Mouse (Mus musculus): ENCODE measurements around the gene Nxpe5. TPM values are rescaled to one million over a fixed set of nuclear protein-coding genes. Genes with fewer than 3 reads are reported as not detected.

Nxpe5 gene
- total RNA-seq, 2 experiments from 2014 or later: 0.26 to 0.28 TPM

DNA sequence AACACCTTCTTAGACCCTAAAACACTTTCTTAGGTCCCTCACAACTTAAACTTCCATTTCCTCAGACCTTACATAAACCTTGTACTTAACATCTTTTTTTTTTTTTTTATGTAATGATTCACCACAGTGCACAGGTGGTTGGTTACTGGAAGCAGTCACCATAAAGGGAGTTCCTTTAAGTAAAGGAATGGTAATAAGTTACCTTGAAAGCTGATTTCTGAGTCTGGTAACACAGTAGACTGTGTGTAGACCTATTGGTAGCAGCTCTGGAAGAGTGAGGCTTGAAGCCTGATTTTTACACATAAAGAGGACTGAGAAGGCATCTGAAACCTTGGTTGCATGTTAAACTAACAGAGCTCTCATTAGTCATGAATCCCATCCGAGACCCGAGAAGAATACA is 5.8 kb upstream of the Nxpe5 start:
- TF ChIP-seq CTCF (IDR thresholded peaks at IDR 0.05): no peak
- intact Hi-C loops (cut with DNase I): no loop called here
- no peak overlapping the region for H3K27ac ChIP-seq
- no peak for DNase-seq
- H3K4me3 ChIP-seq: no peak overlapping the region

- Histone ChIP-seq H3K27ac (no peak overlapping the region), H3K4me3 (no peak overlapping the region)
- intact Hi-C loops (cut with DNase I): no loop called here
- peak; percentile 83 for DNase-seq
- TF ChIP-seq CTCF (IDR thresholded peaks at IDR 0.05): peak; percentile 97
Measured at GRCm38 (mm10) chr5:138222111-138222510, 3.6 kb upstream of the Nxpe5 start.

DNA sequence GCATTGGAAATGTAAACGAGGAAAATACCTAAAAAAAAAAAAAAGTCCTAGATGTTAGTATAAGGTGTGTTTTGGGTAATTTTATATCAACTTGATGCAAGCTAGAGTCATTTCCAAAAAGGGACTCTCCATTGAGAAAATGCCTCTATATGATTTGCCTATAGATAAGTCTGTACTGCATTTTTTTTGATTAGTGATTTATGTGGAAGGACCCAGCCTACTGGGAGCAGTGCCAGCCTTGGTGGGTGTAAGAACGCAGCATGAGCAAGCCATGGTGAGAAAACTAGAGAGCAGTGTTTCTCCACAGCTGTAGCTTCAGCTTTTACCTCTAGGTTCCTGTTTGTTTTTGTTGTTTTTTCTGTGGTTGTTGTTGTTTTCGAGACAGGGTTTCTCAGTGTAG is 2.4 kb upstream of the Nxpe5 start:
- H3K27ac ChIP-seq: no peak overlapping the region
- TF ChIP-seq CTCF (IDR thresholded peaks at IDR 0.05): no peak
- no peak overlapping the region for H3K4me3 ChIP-seq
- intact Hi-C loops (cut with DNase I): no loop called here
- no peak for DNase-seq

GRCm38 (mm10) chr5:138226491-138226890 is 793 bp downstream of the Nxpe5 start:
- TF ChIP-seq CTCF (IDR thresholded peaks at IDR 0.05): no peak
- intact Hi-C loops (cut with DNase I): no loop called here
- no peak overlapping the region for H3K4me3 ChIP-seq
- H3K27ac ChIP-seq: no peak overlapping the region
- DNase-seq: no peak

DNA sequence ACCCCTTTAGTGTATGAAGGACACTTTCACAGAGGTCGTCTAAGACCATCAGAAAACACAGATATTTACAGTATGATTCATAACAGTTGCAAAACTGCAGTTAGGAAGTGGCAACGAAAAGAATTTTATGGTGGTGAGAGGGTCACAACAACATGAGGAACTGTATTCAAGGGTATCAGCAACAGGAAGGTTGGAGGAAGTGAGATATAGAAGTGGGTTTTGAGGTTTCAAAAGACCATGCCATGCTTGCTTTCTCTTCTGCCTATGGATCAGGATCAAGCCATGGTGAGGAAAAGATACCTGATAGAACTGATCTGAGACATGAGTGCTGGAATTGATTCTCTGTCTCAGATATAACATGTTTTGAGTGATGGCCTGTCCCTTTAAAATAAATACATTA is 1.7 kb downstream of the Nxpe5 start:
- H3K27ac ChIP-seq: no peak overlapping the region
- TF ChIP-seq CTCF (IDR thresholded peaks at IDR 0.05): no peak

DNA sequence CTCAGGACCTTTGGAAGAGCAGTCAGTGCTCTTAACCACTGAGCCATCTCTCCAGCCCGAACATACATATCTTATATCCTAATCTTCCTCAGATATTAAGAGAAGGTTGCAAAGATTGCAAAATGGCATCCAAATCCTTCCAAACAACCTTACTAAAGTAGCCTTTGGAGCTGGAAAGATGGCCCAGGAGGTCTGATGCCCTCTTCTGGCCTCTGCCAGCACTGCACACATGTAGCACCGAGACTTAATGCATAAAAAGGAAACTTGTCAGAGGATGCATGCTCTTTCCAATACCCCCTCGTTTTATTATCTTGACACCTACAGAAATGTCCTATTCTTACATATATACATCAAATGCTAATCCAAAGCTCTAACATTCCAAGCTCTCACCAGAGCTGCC is 2.3 kb downstream of the Nxpe5 start:
- DNase-seq: peak; percentile 33
- Histone ChIP-seq H3K27ac (no peak overlapping the region), H3K4me3 (no peak overlapping the region)
- TF ChIP-seq CTCF (IDR thresholded peaks at IDR 0.05): peak; percentile 52
- intact Hi-C loops (cut with DNase I): no loop called here

More for the DNA sequence above, 1.7 kb downstream of the Nxpe5 start:
- DNase-seq: no peak
- intact Hi-C loops (cut with DNase I): no loop called here
- no peak overlapping the region for H3K4me3 ChIP-seq

DNA sequence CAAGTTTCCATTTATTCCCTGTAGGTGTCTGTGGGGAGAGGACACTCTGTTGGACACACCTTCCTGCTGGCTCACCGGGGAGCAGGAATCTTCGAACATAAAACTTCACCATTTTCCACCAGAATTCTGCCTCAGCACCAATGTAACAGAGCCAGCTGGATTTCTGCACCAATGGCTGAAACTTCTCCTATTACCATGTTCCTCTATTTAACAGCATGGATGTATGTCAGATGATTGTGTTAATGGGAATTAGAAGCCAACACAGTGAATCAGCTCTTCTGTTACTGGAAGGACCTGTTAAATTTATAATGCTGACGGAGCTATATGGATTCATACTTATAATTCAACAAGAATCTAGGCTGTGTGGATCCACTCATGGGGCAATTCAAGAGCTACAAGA is 3.8 kb downstream of the Nxpe5 start:
- no peak overlapping the region for H3K4me3 ChIP-seq
- no peak for TF ChIP-seq CTCF (IDR thresholded peaks at IDR 0.05)
- no peak for DNase-seq
- intact Hi-C loops (cut with DNase I): no loop called here
- no peak overlapping the region for H3K27ac ChIP-seq

- intact Hi-C loops (cut with DNase I): loop anchor here (2.0 kb wide), 1 partner anchor 27 kb away; no protein-coding TSS in a partner anchor
- no peak for TF ChIP-seq CTCF (IDR thresholded peaks at IDR 0.05)
- no peak for DNase-seq
- Histone ChIP-seq H3K27ac (no peak overlapping the region), H3K4me3 (no peak overlapping the region)
Measured at GRCm38 (mm10) chr5:138233778-138234177, 8.1 kb downstream of the Nxpe5 start.

DNA sequence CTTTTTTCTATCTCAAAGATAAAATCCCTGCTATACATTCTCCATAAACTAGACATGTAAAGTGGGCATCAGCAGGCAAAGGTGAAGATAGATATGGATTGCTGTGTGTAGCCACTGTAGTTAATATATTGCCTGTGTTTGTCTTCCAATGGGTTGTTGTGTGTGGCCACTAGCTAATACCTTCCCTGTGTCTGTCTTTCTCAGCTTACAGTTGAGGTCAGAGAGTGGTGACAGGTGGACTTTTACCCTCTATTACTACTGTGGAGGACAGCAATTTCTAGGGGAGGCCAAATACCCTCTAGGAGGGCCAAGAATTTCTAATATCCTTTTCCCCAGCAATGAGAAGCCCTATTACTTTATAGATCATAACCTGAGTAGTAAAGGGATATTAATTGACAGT is 8.5 kb downstream of the Nxpe5 start:
- no peak for DNase-seq
- no peak for TF ChIP-seq CTCF (IDR thresholded peaks at IDR 0.05)
- Histone ChIP-seq H3K4me3 (no peak overlapping the region), H3K27ac (no peak overlapping the region)
- intact Hi-C loops (cut with DNase I): loop anchor here (2.0 kb wide), 1 partner anchor 27 kb away; no protein-coding TSS in a partner anchor

GRCm38 (mm10) chr5:138241511-138241910 is 15.8 kb downstream of the Nxpe5 start:
- Histone ChIP-seq H3K27ac (no peak overlapping the region), H3K4me3 (no peak overlapping the region)
- no peak for TF ChIP-seq CTCF (IDR thresholded peaks at IDR 0.05)
- DNase-seq: no peak
- intact Hi-C loops (cut with DNase I): no loop called here

GRCm38 (mm10) chr5:138251144-138251543 is 25.4 kb downstream of the Nxpe5 start:
- DNase-seq: no peak
- no peak overlapping the region for H3K27ac ChIP-seq
- no peak for TF ChIP-seq CTCF (IDR thresholded peaks at IDR 0.05)
- no peak overlapping the region for H3K4me3 ChIP-seq
- intact Hi-C loops (cut with DNase I): no loop called here

DNA sequence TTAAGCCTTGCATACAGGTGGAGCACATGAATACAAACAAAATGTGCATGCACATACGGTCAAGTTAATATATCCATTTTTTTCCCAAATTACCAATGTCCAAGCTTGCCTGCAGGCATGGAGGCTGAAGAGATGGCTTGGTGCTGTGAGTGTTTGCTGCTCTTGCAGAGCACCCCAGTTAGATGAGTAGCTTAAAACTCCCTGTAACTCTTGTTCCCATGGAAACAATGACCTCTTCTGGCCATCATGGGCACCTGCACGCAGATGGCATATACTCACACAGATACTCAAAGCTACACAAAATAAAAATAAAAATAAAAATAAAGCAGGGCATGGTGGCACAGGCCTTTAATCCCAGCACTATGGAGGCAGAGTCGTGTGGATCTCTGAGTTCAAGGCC is 27.4 kb downstream of the Nxpe5 start:
- Histone ChIP-seq H3K4me3 (no peak overlapping the region), H3K27ac (no peak overlapping the region)
- TF ChIP-seq CTCF (IDR thresholded peaks at IDR 0.05): no peak
- DNase-seq: no peak
- intact Hi-C loops (cut with DNase I): no loop called here

DNA sequence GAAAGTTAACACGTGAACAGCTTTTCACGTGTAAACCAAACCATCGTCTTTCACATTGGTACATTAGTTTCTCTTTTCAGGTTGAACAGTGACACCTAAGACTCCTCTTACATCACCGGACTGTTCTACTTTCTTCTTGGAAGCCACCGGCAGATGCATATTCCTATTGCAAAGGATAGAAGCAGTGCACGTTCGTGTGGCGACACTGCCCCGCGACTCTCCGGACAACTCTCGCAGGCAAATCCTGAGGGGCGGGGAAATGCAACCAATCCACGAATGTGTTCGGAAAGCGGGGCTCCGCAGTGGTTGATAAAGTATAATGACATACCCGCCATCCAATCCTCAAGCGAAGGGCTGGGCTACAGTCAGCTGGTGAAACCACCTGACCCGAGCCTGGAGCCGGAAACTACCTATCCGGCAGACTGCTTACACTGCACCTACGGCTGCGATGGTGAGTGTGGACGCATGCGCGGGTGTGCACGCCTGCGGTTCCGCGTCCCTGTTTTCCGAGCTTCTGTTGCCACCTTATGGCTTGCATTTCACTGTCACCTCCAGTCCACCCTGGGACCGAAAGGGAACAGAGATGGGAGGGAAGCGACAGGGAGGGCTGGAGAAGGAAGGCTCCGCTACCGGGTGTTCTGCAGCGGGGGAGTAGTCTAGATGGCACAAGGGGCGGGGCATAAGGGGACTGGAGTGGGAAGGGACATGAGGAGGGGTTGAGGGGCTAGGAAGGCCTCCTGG is 29.8 kb downstream of the Nxpe5 start, which contains the start of gene Lamtor4:
Lamtor4 (plus strand) TSS at position 130 of the 741 bp plus-strand sequence.
- Histone ChIP-seq H3K27ac (peak within 1 kb of the TSS; percentile 93), H3K4me3 (peak within 1 kb of the TSS; percentile 96)
- DNase-seq: peak; percentile 96
- intact Hi-C loops (cut with DNase I): no loop called here
- TF ChIP-seq CTCF (IDR thresholded peaks at IDR 0.05): peak; percentile 19; the same call in 1 of the 2 replicates

- intact Hi-C loops (cut with DNase I): no loop called here
Measured at GRCm38 (mm10) chr5:138256094-138256467, 30.4 kb downstream of the Nxpe5 start.

More at GRCm38 (mm10) chr5:138256094-138256467, 30.4 kb downstream of the Nxpe5 start:
- no peak for TF ChIP-seq CTCF (IDR thresholded peaks at IDR 0.05)
- DNase-seq: no peak
- Histone ChIP-seq H3K4me3 (peak overlapping the region; percentile 96), H3K27ac (peak overlapping the region; percentile 93)
